Mouse (Mus musculus) layer of hippocampus, adult 8-10 months (tissue): ENCODE data around the gene H2-DMb1. TPM values are rescaled to one million over a fixed set of nuclear protein-coding genes. Genes with fewer than 3 reads are reported as not detected.

Experiments used
- DNase-seq, 2 experiments: peaks; one replicate each; pipeline ENCODE4 v3.0.0; 2022; ENCODE audit warnings: low spot score in 2 of 2
- total RNA-seq, 4 experiments: library from RNA; stranded (reverse); gene quantifications; 2 replicates each; pipeline ENCODE4 v1.2.4; 2022

Gene H2-DMb1
- total RNA-seq, 4 experiments from 2014 or later, result 3.4 to 9.7 (median 6.0) TPM

DNA sequence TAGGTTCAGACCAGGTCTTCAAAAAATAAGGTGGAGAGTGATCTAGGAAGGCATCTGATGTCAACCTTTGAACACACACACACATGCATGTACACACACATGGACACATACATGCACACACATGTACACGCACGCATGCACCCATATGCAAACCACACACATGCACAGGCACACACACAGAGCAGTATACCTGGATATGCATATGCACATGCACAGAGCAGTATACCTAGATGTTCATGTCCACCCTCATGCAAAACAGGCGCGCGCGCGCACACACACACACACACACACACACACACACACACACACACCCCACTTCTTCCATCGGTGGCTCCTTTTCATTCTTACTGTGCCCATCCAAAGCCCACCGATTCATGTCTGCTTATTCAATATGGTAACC is 55.0 kb downstream of the H2-DMb1 start:
- DNase-seq, result no peak

DNA sequence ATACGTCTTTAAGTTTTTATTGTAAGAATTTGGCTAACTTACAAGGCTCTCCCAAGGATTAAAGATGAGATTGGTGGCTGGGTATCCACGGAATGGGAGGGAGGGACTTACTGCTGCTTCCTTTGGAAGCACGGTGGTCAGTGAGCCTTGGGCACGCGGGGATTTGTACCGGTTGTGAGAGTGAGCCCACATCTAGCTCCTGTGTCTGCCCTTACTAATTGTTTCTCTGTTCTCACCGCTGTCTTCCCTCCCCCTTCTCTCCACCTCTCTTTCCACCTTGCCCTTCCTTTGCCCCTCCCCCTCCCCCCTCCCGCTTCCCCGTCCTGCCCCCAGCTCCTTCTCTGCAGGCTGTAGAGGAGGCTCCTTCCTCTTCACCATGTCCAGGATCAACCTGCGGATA is 55.5 kb downstream of the H2-DMb1 start:
- no peak for DNase-seq

DNA sequence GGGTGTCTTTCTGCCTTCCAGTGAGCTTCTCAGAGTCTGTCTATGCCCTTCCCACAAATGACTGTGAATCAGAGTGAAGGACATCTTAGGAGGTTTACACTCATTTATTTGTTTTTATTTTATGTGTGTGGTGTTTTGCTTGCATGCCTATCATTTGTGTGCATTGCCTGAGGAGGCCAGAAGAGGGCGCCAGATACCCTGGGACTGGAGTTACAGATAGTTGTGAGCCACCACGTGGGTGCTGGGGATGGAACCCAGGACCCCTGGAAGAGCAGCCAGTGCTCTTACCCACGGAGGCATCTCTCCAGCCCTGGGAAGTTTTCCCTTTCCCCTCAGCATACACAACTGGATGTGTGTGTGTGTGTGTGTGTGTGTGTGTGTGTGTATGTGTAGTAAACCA is 56.8 kb downstream of the H2-DMb1 start:
- no peak for DNase-seq

Other genes starting within 250 kb of the H2-DMb1 start
- gene Platr17, start 247.9 kb upstream of the H2-DMb1 start, total RNA-seq, result 1 to 10 TPM in 2 of 4 experiments, not detected in 2; 1.4 to 1.8 TPM
- gene Daxx, start 243.7 kb upstream of the H2-DMb1 start, total RNA-seq, result 10 to 100 TPM; 24.2 to 27.1 (median 26.1) TPM
- gene Tapbp, start 237.2 kb upstream of the H2-DMb1 start, total RNA-seq, result 10 to 100 TPM; 39.9 to 87.4 (median 58.2) TPM
- 10 to 100 TPM; 28.8 to 36.0 (median 32.5) TPM for gene Zbtb22, start 237.2 kb upstream of the H2-DMb1 start, total RNA-seq
- 10 to 100 TPM; 64.3 to 90.9 (median 81.8) TPM for gene Rgl2, start 223.5 kb upstream of the H2-DMb1 start, total RNA-seq
- 10 to 100 TPM; 68.7 to 93.1 (median 76.1) TPM for gene Pfdn6, start 212.7 kb upstream of the H2-DMb1 start, total RNA-seq
- 10 to 100 TPM; 13.2 to 17.4 (median 14.9) TPM for gene Wdr46, start 212.4 kb upstream of the H2-DMb1 start, total RNA-seq
- 1 to 10 TPM; 4.7 to 7.4 (median 6.9) TPM for gene B3galt4, start 201.6 kb upstream of the H2-DMb1 start, total RNA-seq
- gene Vps52, start 197.3 kb upstream of the H2-DMb1 start, total RNA-seq, result 10 to 100 TPM; 81.4 to 91.3 (median 81.9) TPM
- gene Rps18, start 197.1 kb upstream of the H2-DMb1 start, total RNA-seq, result 100 to 1,000 TPM; 273 to 401 (median 339) TPM
- gene H2-K1, start 152.7 kb upstream of the H2-DMb1 start, total RNA-seq, result 100 to 1,000 TPM in 1 of 4 experiments, 10 to 100 TPM in 3; 29.6 to 138 (median 63.9) TPM
- 10 to 100 TPM; 34.8 to 44.1 (median 42.7) TPM for gene Ring1, start 128.4 kb upstream of the H2-DMb1 start, total RNA-seq
- gene H2-Ke6, start 125.0 kb upstream of the H2-DMb1 start, total RNA-seq, result 10 to 100 TPM; 57.9 to 62.2 (median 58.3) TPM
- gene Slc39a7, start 121.4 kb upstream of the H2-DMb1 start, total RNA-seq, result 100 to 1,000 TPM in 1 of 4 experiments, 10 to 100 TPM in 3; 77.1 to 106 (median 92.6) TPM
- 10 to 100 TPM; 70.8 to 85.4 (median 78.0) TPM for gene Rxrb, start 121.3 kb upstream of the H2-DMb1 start, total RNA-seq
- 10 to 100 TPM; 22.6 to 30.2 (median 27.5) TPM for gene Col11a2, start 113.6 kb upstream of the H2-DMb1 start, total RNA-seq
- 1 to 10 TPM in 2 of 4 experiments, not detected in 2; 2.6 to 3.6 TPM for gene H2-Oa, start 60.7 kb upstream of the H2-DMb1 start, total RNA-seq
- gene H2-DMa, start 33.5 kb upstream of the H2-DMb1 start, total RNA-seq, result 10 to 100 TPM; 31.5 to 37.7 (median 34.2) TPM
- gene Brd2, start 30.4 kb upstream of the H2-DMb1 start, total RNA-seq, result 100 to 1,000 TPM; 190 to 204 (median 197) TPM
- gene H2-DMb2, start 9.8 kb upstream of the H2-DMb1 start, total RNA-seq, result 1 to 10 TPM in 2 of 4 experiments, under 1 TPM in 2; 0.51 to 3.5 (median 2.1) TPM
- 10 to 100 TPM in 1 of 4 experiments, 1 to 10 TPM in 3; 2.5 to 10.6 (median 5.8) TPM for gene Tap1, start 34.5 kb downstream of the H2-DMb1 start, total RNA-seq
- gene Psmb9, start 34.7 kb downstream of the H2-DMb1 start, total RNA-seq, result 1 to 10 TPM; 3.9 to 9.0 (median 5.8) TPM
- 10 to 100 TPM in 2 of 4 experiments, 1 to 10 TPM in 2; 3.8 to 18.8 (median 10.0) TPM for gene Psmb8, start 44.6 kb downstream of the H2-DMb1 start, total RNA-seq
- gene Tap2, start 50.5 kb downstream of the H2-DMb1 start, total RNA-seq, result 10 to 100 TPM; 12.3 to 18.1 (median 15.9) TPM
- gene H2-Ob, start 85.8 kb downstream of the H2-DMb1 start, total RNA-seq, result 1 to 10 TPM in 2 of 4 experiments, under 1 TPM in 1, not detected in 1; 0.69 to 3.3 (median 1.8) TPM
- gene H2-Ab1, start 104.6 kb downstream of the H2-DMb1 start, total RNA-seq, result 10 to 100 TPM in 2 of 4 experiments, 1 to 10 TPM in 2; 1.1 to 31.1 (median 11.6) TPM
- gene H2-Aa, start 134.8 kb downstream of the H2-DMb1 start, total RNA-seq, result 10 to 100 TPM in 2 of 4 experiments, 1 to 10 TPM in 1, under 1 TPM in 1; 0.70 to 29.8 (median 13.8) TPM
- gene H2-Eb1, start 152.8 kb downstream of the H2-DMb1 start, total RNA-seq, result 10 to 100 TPM in 2 of 4 experiments, 1 to 10 TPM in 2; 1.9 to 25.1 (median 10.1) TPM
- not detected for gene H2-Eb2, start 172.6 kb downstream of the H2-DMb1 start, total RNA-seq
- gene Btnl2, start 201.8 kb downstream of the H2-DMb1 start, total RNA-seq, result 1 to 10 TPM in 1 of 4 experiments, under 1 TPM in 3; 0.47 to 1.0 (median 0.73) TPM
- gene Btnl1, start 224.1 kb downstream of the H2-DMb1 start, total RNA-seq, result not detected
- 1 to 10 TPM; 3.5 to 6.1 (median 4.5) TPM for gene BC051142, start 245.7 kb downstream of the H2-DMb1 start, total RNA-seq